Mouse (Mus musculus): ENCODE data around the gene Pex12. TPM values are rescaled to one million over a fixed set of nuclear protein-coding genes. Genes with fewer than 3 reads are reported as not detected.
A peak's percentile ranks its signal among the peaks of the same experiment; 100 is the strongest.

Gene Pex12
- polyA plus RNA-seq, 1 experiment: 13.7 TPM

DNA sequence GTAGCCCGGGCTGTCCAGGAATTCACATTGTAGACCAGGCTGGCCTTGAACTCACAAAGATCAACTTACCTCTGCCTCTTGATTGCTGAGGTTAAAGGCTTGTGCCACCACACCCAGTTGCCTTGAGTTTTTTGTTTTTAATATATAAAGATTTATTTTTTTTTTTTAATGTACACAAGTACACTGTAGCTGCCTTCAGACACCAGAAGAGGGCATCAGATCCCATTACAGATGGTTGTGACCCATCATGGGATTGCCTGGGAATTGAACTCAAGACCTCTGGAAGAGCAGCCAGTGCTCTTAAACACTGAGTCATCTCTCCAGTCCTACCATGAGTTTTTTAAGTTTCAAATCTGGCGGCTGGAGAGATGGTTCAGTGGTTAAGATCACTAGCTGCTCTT lies 955 bp downstream of the Pex12 start:
- TF ChIP-seq POLR2A (IDR thresholded peaks at IDR 0.05; ENCODE audit: borderline replicate concordance, extremely low read depth, insufficient read depth, insufficient read length, poor library complexity, severe bottlenecking) (no peak), CTCF (IDR thresholded peaks at IDR 0.05; ENCODE audit: borderline replicate concordance, extremely low read depth, insufficient read depth, insufficient read length) (no peak)
- DNase-seq (ENCODE audit: low read depth): no peak

DNA sequence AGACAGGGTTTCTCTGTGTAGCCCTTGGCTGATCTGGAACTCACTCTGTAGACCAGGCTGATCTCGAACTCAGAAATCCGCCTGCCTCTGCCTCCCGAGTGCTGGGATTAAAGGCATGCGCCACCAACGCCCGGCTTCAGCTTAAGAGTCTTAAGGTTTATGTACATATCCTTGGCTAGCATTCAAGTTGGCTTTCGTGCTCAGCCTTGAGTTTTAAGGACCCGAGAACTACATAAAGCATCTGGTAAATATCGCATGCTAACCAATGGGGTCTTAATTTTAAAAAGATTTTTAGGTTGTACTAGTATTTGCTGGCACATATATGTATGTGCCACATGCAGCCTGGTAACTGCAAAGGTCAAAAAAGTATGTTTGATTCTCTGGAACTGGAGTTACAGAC lies 2.7 kb downstream of the Pex12 start:
- TF ChIP-seq POLR2A (IDR thresholded peaks at IDR 0.05; ENCODE audit: borderline replicate concordance, extremely low read depth, insufficient read depth, insufficient read length, poor library complexity, severe bottlenecking): no peak
- no peak for TF ChIP-seq CTCF (IDR thresholded peaks at IDR 0.05; ENCODE audit: borderline replicate concordance, extremely low read depth, insufficient read depth, insufficient read length)
- DNase-seq (ENCODE audit: low read depth): no peak

DNA sequence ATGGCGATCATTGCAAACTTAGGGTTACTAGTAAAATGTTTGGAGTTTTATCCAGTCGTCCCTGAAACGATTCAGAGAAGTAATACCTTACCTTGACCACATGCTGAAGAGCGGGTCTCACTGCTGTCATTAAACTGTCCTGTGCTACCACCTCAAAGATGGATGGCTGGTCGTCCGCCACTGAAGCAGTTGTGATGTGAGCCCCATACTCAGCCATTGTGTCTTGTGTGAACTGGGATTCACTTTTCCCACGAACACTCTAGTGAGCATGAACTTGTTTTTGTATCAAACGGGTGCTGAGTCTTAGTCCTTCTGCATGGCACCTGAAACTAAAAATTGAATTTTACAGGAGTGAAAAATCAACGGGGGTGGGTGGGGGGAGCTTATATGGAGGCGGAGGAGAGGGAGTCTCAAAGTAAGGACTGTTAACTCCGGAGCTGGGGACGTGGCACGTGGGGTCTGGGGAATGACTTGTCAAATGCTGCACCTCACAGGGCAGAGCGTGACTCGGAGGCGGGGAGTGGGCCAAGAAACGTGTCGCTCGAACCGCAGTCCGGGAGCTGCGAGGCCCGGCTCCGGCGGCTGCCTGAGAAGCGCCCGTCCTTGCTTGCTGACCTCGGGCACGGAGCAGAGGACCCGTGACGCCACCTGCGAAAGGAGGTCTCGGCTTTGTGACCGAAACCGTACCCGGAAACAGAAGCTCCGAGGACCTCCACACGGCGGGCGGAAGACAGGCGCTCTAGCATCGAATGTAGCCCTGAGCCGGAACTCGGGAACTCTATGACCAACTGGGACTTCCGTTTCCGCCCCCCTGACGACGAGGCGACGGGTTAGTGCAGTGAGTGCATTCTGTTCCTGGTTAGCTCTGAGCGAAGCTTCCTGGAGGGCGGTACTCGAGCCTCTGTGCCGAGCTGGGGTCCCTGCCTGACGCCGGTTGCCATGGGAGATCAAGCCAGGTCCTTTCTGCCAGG lies 3.9 kb downstream of the Pex12 start, which contains the start of gene Ap2b1:
Gene Ap2b1 (plus strand): TSS at position 800 of the 971 bp plus-strand sequence.
- DNase-seq (ENCODE audit: low read depth): peak; percentile 98
- TF ChIP-seq CTCF (IDR thresholded peaks at IDR 0.05; ENCODE audit: borderline replicate concordance, extremely low read depth, insufficient read depth, insufficient read length) (no peak), POLR2A (IDR thresholded peaks at IDR 0.05; ENCODE audit: borderline replicate concordance, extremely low read depth, insufficient read depth, insufficient read length, poor library complexity, severe bottlenecking) (peak; percentile 72; the same call in 1 of the 2 replicates)

- DNase-seq (ENCODE audit: low read depth): no peak
- TF ChIP-seq CTCF (IDR thresholded peaks at IDR 0.05; ENCODE audit: borderline replicate concordance, extremely low read depth, insufficient read depth, insufficient read length): no peak
- TF ChIP-seq POLR2A (IDR thresholded peaks at IDR 0.05; ENCODE audit: borderline replicate concordance, extremely low read depth, insufficient read depth, insufficient read length, poor library complexity, severe bottlenecking): no peak
These were observed 4.6 kb downstream of the Pex12 start for GRCm38 (mm10) chr11:83297816-83298215.

GRCm38 (mm10) chr11:83294133-83294532 lies 8.3 kb downstream of the Pex12 start:
- no peak for DNase-seq (ENCODE audit: low read depth)
- TF ChIP-seq CTCF (IDR thresholded peaks at IDR 0.05; ENCODE audit: borderline replicate concordance, extremely low read depth, insufficient read depth, insufficient read length) (no peak), POLR2A (IDR thresholded peaks at IDR 0.05; ENCODE audit: borderline replicate concordance, extremely low read depth, insufficient read depth, insufficient read length, poor library complexity, severe bottlenecking) (no peak)

- DNase-seq (ENCODE audit: low read depth): no peak
- TF ChIP-seq CTCF (IDR thresholded peaks at IDR 0.05; ENCODE audit: borderline replicate concordance, extremely low read depth, insufficient read depth, insufficient read length): no peak
- TF ChIP-seq POLR2A (IDR thresholded peaks at IDR 0.05; ENCODE audit: borderline replicate concordance, extremely low read depth, insufficient read depth, insufficient read length, poor library complexity, severe bottlenecking): no peak
These were observed 9.2 kb downstream of the Pex12 start for GRCm38 (mm10) chr11:83293182-83293581.

DNA sequence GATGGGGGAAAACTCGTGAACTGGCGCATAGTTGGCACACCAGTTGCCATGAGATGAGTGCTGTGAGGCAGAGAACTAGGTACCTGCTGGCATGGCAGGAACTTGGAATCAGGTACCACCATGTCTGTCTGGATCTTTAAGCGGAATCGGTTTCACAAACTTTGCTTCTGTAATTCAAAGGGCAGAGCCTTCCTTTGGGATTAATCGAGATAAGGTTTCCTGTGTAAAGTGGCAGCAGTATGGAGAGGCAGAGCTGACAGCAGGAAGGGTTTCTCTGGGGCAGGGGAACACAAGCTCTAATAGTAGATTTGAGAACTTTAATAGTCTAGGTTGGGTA lies 10.2 kb downstream of the Pex12 start:
- TF ChIP-seq POLR2A (IDR thresholded peaks at IDR 0.05; ENCODE audit: borderline replicate concordance, extremely low read depth, insufficient read depth, insufficient read length, poor library complexity, severe bottlenecking): no peak
- TF ChIP-seq CTCF (IDR thresholded peaks at IDR 0.05; ENCODE audit: borderline replicate concordance, extremely low read depth, insufficient read depth, insufficient read length): no peak
- DNase-seq (ENCODE audit: low read depth): no peak

GRCm38 (mm10) chr11:83291375-83292250 lies 10.8 kb downstream of the Pex12 start:
- peak; percentile 99 for DNase-seq (ENCODE audit: low read depth)
- peak; percentile 67; the same call in 1 of the 2 replicates for TF ChIP-seq POLR2A (IDR thresholded peaks at IDR 0.05; ENCODE audit: borderline replicate concordance, extremely low read depth, insufficient read depth, insufficient read length, poor library complexity, severe bottlenecking)
- no peak for TF ChIP-seq CTCF (IDR thresholded peaks at IDR 0.05; ENCODE audit: borderline replicate concordance, extremely low read depth, insufficient read depth, insufficient read length)

GRCm38 (mm10) chr11:83289633-83290032 lies 12.8 kb downstream of the Pex12 start:
- no peak for TF ChIP-seq POLR2A (IDR thresholded peaks at IDR 0.05; ENCODE audit: borderline replicate concordance, extremely low read depth, insufficient read depth, insufficient read length, poor library complexity, severe bottlenecking)
- TF ChIP-seq CTCF (IDR thresholded peaks at IDR 0.05; ENCODE audit: borderline replicate concordance, extremely low read depth, insufficient read depth, insufficient read length): no peak
- no peak for DNase-seq (ENCODE audit: low read depth)

DNA sequence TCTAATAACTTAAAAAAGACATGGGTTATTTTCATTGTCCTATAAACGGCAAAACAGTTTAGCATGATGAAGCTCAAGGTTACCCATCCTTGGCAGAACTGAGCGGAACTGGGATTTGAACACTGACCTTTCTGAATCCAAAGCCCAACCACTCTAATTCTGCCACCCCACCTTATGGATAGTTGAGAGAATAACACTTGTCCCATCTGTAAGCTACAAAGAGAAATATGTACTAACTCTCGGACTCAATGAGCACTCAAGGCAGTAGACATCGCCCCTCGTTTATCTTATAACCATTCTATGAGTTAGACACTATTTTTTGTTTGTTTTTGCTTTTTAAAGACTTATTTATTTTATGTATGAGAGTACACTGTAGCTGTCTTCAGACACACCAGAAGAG lies 13.3 kb downstream of the Pex12 start:
- no peak for DNase-seq (ENCODE audit: low read depth)
- no peak for TF ChIP-seq CTCF (IDR thresholded peaks at IDR 0.05; ENCODE audit: borderline replicate concordance, extremely low read depth, insufficient read depth, insufficient read length)
- TF ChIP-seq POLR2A (IDR thresholded peaks at IDR 0.05; ENCODE audit: borderline replicate concordance, extremely low read depth, insufficient read depth, insufficient read length, poor library complexity, severe bottlenecking): no peak

DNA sequence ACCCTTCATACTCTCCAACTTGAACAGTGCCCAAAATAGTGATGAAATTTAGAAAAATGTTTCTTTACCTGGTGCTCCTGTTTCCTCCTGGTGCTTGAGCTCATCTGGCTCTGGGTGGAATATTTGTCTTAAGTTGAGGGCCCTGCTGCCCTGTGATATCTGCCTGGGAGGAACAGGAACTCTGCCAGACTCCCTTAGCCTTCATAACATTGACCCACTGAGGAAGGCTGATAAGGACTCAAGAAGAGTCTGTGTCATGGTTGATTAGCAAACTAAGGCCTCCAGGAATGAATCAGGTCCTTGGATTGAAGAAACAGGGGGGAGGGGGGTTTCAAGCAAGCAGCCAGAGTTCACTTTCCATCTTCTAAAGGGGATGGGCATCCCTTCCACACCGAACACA lies 15.8 kb downstream of the Pex12 start, which contains the start of gene Slfn14:
Gene Slfn14 (minus strand): TSS at position 161 of the 400 bp plus-strand sequence.
- no peak for DNase-seq (ENCODE audit: low read depth)
- TF ChIP-seq POLR2A (IDR thresholded peaks at IDR 0.05; ENCODE audit: borderline replicate concordance, extremely low read depth, insufficient read depth, insufficient read length, poor library complexity, severe bottlenecking): no peak
